In genomic region chr5:104576991-104577390, GRCm38 (mm10) we compare ENCODE assay signal across 3 mouse cellular contexts.
A peak's percentile ranks its signal among the peaks of the same experiment; 100 is the strongest.
DNase-seq lines count a peak whose midpoint lies in the region.

No protein-coding gene starts in this region.

- DNase-seq in ES-CJ7 (ENCODE audit: low read depth, low spot score), result peak; percentile 75
- peak; percentile 86 for DNase-seq in R1 (ENCODE audit: low read depth, low spot score)
- DNase-seq in ZHBTc4 (ENCODE audit: low read depth, low spot score), result peak; percentile 73
